Mouse (Mus musculus): ENCODE results near the gene Zg16.
"Not testable (repeated sequence)": the region's sequence is repeated elsewhere in the genome, so short reads cannot be mapped to it uniquely, and the experiment has no call there.

Gene Zg16

GRCm38 (mm10) chr7:127091114-127091896 lies 4.2 kb upstream of the Zg16 start, which contains the start of gene AI467606:
TSS of gene AI467606 (plus strand) at chr7:127091359.
- Histone ChIP-seq H3K27me3 (ENCODE audit: control insufficient read depth, insufficient read depth, low read length, poor library complexity, severe bottlenecking) (no peaks in the 10 kb centered on the region), H3K36me3 (ENCODE audit: control insufficient read depth, insufficient read depth, low read length, poor library complexity, severe bottlenecking) (peaks cover 3% of the 10 kb centered on the region)
- DNase-seq (ENCODE audit: low read depth, low spot score): peak; percentile 98

- no peaks in the 10 kb centered on the region for H3K27me3 ChIP-seq (ENCODE audit: control insufficient read depth, insufficient read depth, low read length, poor library complexity, severe bottlenecking)
- H3K36me3 ChIP-seq (ENCODE audit: control insufficient read depth, insufficient read depth, low read length, poor library complexity, severe bottlenecking): peaks cover 1% of the 10 kb centered on the region; the same call in 1 of the 2 replicates
- DNase-seq (ENCODE audit: low read depth, low spot score): peak; percentile 44
These were observed 3.3 kb upstream of the Zg16 start for GRCm38 (mm10) chr7:127090154-127091113.

- H3K36me3 ChIP-seq (ENCODE audit: control insufficient read depth, insufficient read depth, low read length, poor library complexity, severe bottlenecking): peaks cover 1% of the 10 kb centered on the region; the same call in 1 of the 2 replicates
- DNase-seq (ENCODE audit: low read depth, low spot score): peak; percentile 65
- H3K27me3 ChIP-seq (ENCODE audit: control insufficient read depth, insufficient read depth, low read length, poor library complexity, severe bottlenecking): no peaks in the 10 kb centered on the region
These were observed 2.0 kb upstream of the Zg16 start for GRCm38 (mm10) chr7:127088901-127089845.

- DNase-seq (ENCODE audit: low read depth, low spot score): no peak
- Histone ChIP-seq H3K27me3 (ENCODE audit: control insufficient read depth, insufficient read depth, low read length, poor library complexity, severe bottlenecking) (no peaks in the 10 kb centered on the region), H3K36me3 (ENCODE audit: control insufficient read depth, insufficient read depth, low read length, poor library complexity, severe bottlenecking) (no peaks in the 10 kb centered on the region)
These were observed 955 bp upstream of the Zg16 start for GRCm38 (mm10) chr7:127088083-127088482.

- not testable (repeated sequence) for H3K27me3 ChIP-seq (ENCODE audit: control insufficient read depth, insufficient read depth, low read length, poor library complexity, severe bottlenecking); DNase-seq (ENCODE audit: low read depth, low spot score); H3K36me3 ChIP-seq (ENCODE audit: control insufficient read depth, insufficient read depth, low read length, poor library complexity, severe bottlenecking)
These were observed 1.4 kb downstream of the Zg16 start for GRCm38 (mm10) chr7:127085751-127086150.

DNA sequence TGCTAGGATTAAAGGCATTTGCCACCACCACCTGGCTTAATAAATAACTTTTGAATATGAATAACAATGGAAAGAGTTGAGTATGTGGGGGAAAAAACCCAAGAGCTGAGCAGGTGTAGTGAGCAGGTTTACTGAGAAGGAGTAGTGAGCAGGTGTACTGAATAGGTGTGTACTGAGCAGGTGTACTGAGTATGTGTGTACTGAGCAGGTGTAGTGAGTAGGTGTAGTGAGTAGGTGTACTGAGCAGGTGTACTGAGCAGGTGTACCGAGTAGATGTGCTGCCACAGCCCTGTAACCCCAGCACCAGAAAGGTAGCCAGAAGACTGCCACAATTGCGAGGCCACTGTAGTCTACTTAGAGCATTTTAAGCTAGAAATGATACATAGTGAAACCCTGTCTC lies 2.3 kb downstream of the Zg16 start:
- Histone ChIP-seq H3K27me3 (ENCODE audit: control insufficient read depth, insufficient read depth, low read length, poor library complexity, severe bottlenecking) (no peaks in the 10 kb centered on the region), H3K36me3 (ENCODE audit: control insufficient read depth, insufficient read depth, low read length, poor library complexity, severe bottlenecking) (no peaks in the 10 kb centered on the region)
- DNase-seq (ENCODE audit: low read depth, low spot score): no peak

- peak; percentile 32 for DNase-seq (ENCODE audit: low read depth, low spot score)
- H3K36me3 ChIP-seq (ENCODE audit: control insufficient read depth, insufficient read depth, low read length, poor library complexity, severe bottlenecking): no peaks in the 10 kb centered on the region
- H3K27me3 ChIP-seq (ENCODE audit: control insufficient read depth, insufficient read depth, low read length, poor library complexity, severe bottlenecking): no peaks in the 10 kb centered on the region
These were observed 3.4 kb downstream of the Zg16 start for GRCm38 (mm10) chr7:127083689-127084088.

DNA sequence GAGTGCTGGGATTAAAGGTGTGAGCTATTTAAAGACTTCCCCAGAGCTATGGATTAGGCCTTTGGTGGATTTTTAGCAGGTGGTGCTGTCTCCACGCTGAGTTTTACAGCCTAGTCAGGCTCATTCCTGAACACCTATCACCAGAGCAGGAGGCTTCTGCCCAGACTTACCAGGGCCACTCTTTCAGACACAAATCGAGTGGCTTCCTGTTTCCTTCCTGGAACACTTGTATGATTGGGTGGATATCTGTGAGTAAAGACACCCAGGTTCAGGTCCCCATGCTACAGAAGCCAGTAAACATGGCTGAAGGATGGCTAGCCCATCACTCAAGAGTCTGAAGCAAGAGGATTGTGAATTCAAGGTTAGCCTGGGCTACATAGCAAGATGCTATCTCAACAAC lies 4.1 kb downstream of the Zg16 start:
- Histone ChIP-seq H3K36me3 (ENCODE audit: control insufficient read depth, insufficient read depth, low read length, poor library complexity, severe bottlenecking) (no peaks in the 10 kb centered on the region), H3K27me3 (ENCODE audit: control insufficient read depth, insufficient read depth, low read length, poor library complexity, severe bottlenecking) (no peaks in the 10 kb centered on the region)
- no peak for DNase-seq (ENCODE audit: low read depth, low spot score)

- no peaks in the 10 kb centered on the region for H3K27me3 ChIP-seq (ENCODE audit: control insufficient read depth, insufficient read depth, low read length, poor library complexity, severe bottlenecking)
- DNase-seq (ENCODE audit: low read depth, low spot score): no peak
- no peaks in the 10 kb centered on the region for H3K36me3 ChIP-seq (ENCODE audit: control insufficient read depth, insufficient read depth, low read length, poor library complexity, severe bottlenecking)
These were observed 4.9 kb downstream of the Zg16 start for GRCm38 (mm10) chr7:127082271-127082670.

DNA sequence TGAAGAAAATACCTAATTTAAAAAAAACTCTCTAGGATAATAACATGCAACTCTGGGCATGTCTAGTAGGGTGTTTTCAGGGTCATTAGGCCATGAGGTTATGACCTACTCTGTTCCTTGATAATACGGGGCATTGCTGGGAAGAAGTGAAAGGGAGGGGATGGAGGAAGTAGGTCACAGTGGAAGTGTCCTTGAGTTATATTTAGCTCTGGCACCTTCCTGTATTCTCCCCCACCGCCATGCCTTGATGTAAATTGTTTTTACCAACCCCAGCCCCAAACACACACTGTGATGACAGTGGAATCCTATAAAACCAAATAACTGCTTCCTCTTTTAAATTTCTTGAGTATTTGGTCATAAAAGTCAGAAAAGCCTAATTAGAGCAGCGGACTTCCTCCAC lies 7.1 kb downstream of the Zg16 start:
- DNase-seq (ENCODE audit: low read depth, low spot score): peak; percentile 62
- Histone ChIP-seq H3K27me3 (ENCODE audit: control insufficient read depth, insufficient read depth, low read length, poor library complexity, severe bottlenecking) (no peaks in the 10 kb centered on the region), H3K36me3 (ENCODE audit: control insufficient read depth, insufficient read depth, low read length, poor library complexity, severe bottlenecking) (no peaks in the 10 kb centered on the region)

DNA sequence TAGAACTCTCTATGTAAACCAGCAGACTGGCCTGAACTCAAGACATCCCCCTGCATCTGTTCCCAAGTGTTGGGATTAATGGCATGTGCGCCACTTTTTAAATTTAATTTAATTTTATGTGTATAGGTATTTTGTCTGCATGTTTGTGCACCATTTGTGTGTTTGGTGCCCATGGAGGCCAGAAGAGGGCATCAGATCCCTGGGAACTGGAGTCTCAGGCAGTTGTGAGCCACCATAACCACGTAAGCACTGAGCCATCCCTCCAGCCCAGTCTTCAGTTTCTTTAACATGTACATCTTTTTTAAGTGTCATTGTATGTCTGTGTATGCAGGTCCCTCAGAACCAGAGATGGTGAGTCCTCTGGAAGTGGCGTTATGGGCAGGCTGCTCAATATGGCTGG lies 9.4 kb downstream of the Zg16 start:
- peak; percentile 67 for DNase-seq (ENCODE audit: low read depth, low spot score)
- Histone ChIP-seq H3K36me3 (ENCODE audit: control insufficient read depth, insufficient read depth, low read length, poor library complexity, severe bottlenecking) (no peaks in the 10 kb centered on the region), H3K27me3 (ENCODE audit: control insufficient read depth, insufficient read depth, low read length, poor library complexity, severe bottlenecking) (no peaks in the 10 kb centered on the region)

- no peak for DNase-seq (ENCODE audit: low read depth, low spot score)
- H3K27me3 ChIP-seq (ENCODE audit: control insufficient read depth, insufficient read depth, low read length, poor library complexity, severe bottlenecking): no peaks in the 10 kb centered on the region
These were observed 10.9 kb downstream of the Zg16 start for GRCm38 (mm10) chr7:127076188-127076587.

GRCm38 (mm10) chr7:127073221-127073620 lies 13.9 kb downstream of the Zg16 start:
- Histone ChIP-seq H3K27me3 (ENCODE audit: control insufficient read depth, insufficient read depth, low read length, poor library complexity, severe bottlenecking) (no peaks in the 10 kb centered on the region), H3K36me3 (ENCODE audit: control insufficient read depth, insufficient read depth, low read length, poor library complexity, severe bottlenecking) (no peaks in the 10 kb centered on the region)
- DNase-seq (ENCODE audit: low read depth, low spot score): no peak

More at GRCm38 (mm10) chr7:127076188-127076587, 10.9 kb downstream of the Zg16 start:
- no peaks in the 10 kb centered on the region for H3K36me3 ChIP-seq (ENCODE audit: control insufficient read depth, insufficient read depth, low read length, poor library complexity, severe bottlenecking)

DNA sequence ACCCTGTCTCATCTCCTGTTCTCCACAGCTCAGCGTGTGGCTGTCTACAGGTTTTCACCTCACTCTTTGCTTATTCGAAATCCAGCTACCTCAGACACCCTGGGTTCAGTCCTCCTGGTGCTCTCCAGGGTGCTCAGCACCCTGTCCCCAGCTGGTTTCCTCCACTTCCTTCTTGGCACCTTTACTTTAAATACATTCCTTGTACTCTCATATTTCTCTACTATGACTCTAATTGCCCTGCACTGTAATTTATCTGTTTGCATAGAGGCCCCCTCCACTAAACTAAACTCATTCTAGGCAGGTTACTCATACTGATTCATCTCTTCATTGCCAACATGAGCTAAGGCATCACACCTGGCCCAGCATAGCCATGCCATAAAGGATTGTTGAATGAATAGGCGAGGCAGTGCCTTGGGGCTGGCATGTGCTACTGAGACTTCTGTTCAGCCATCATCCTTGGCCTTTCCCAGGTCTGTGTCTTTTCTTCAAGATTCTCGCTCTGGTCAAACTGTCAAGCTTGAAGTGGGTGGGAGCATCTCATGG lies 16.2 kb downstream of the Zg16 start:
- H3K36me3 ChIP-seq (ENCODE audit: control insufficient read depth, insufficient read depth, low read length, poor library complexity, severe bottlenecking): no peaks in the 10 kb centered on the region
- no peak for DNase-seq (ENCODE audit: low read depth, low spot score)
- H3K27me3 ChIP-seq (ENCODE audit: control insufficient read depth, insufficient read depth, low read length, poor library complexity, severe bottlenecking): no peaks in the 10 kb centered on the region
